Mouse (Mus musculus): Measurements from ENCODE around the gene Fgf12.

The Fgf12 gene

GRCm38 (mm10) chr16:28479022-28479421 is 273.8 kb downstream of the Fgf12 start:
- no peak for DNase-seq (ENCODE audit: low spot score in 2 of 2)

GRCm38 (mm10) chr16:28476651-28477050 is 276.2 kb downstream of the Fgf12 start:
- DNase-seq (ENCODE audit: low spot score in 2 of 2) = no peak

- DNase-seq (ENCODE audit: low spot score in 2 of 2) = no peak
Measured at GRCm38 (mm10) chr16:28475553-28475952, 277.3 kb downstream of the Fgf12 start.

- no peak for DNase-seq (ENCODE audit: low spot score in 2 of 2)
Measured at GRCm38 (mm10) chr16:28454821-28455220, 298.0 kb downstream of the Fgf12 start.

GRCm38 (mm10) chr16:28447114-28447455 is 305.8 kb downstream of the Fgf12 start:
- DNase-seq (ENCODE audit: low spot score in 2 of 2) = no peak

- no peak for DNase-seq (ENCODE audit: low spot score in 2 of 2)
Measured at GRCm38 (mm10) chr16:28446334-28447113, 306.3 kb downstream of the Fgf12 start.

GRCm38 (mm10) chr16:28445800-28446333 is 307.0 kb downstream of the Fgf12 start:
- DNase-seq (ENCODE audit: low spot score in 2 of 2) = no peak

GRCm38 (mm10) chr16:28444993-28445799 is 307.7 kb downstream of the Fgf12 start:
- peak in 1 of 2 experiments; percentile 21 for DNase-seq (ENCODE audit: low spot score in 2 of 2)

GRCm38 (mm10) chr16:28421617-28422016 is 331.3 kb downstream of the Fgf12 start:
- DNase-seq (ENCODE audit: low spot score in 2 of 2) = no peak

- DNase-seq (ENCODE audit: low spot score in 2 of 2) = no peak
Measured at GRCm38 (mm10) chr16:28419693-28420299, 333.1 kb downstream of the Fgf12 start.

- no peak for DNase-seq (ENCODE audit: low spot score in 2 of 2)
Measured at GRCm38 (mm10) chr16:28411210-28411817, 341.6 kb downstream of the Fgf12 start.

- DNase-seq (ENCODE audit: low spot score in 2 of 2) = no peak
Measured at GRCm38 (mm10) chr16:28408294-28408693, 344.6 kb downstream of the Fgf12 start.

- no peak for DNase-seq (ENCODE audit: low spot score in 2 of 2)
Measured at GRCm38 (mm10) chr16:28407892-28408291, 345.0 kb downstream of the Fgf12 start.

- DNase-seq (ENCODE audit: low spot score in 2 of 2) = no peak
Measured at GRCm38 (mm10) chr16:28404156-28404555, 348.7 kb downstream of the Fgf12 start.

GRCm38 (mm10) chr16:28402701-28403100 is 350.2 kb downstream of the Fgf12 start:
- no peak for DNase-seq (ENCODE audit: low spot score in 2 of 2)

- no peak for DNase-seq (ENCODE audit: low spot score in 2 of 2)
Measured at GRCm38 (mm10) chr16:28391283-28391682, 361.6 kb downstream of the Fgf12 start.

GRCm38 (mm10) chr16:28389114-28389513 is 363.8 kb downstream of the Fgf12 start:
- DNase-seq (ENCODE audit: low spot score in 2 of 2) = no peak

- no peak for DNase-seq (ENCODE audit: low spot score in 2 of 2)
Measured at GRCm38 (mm10) chr16:28374790-28375189, 378.1 kb downstream of the Fgf12 start.

- no peak for DNase-seq (ENCODE audit: low spot score in 2 of 2)
Measured at GRCm38 (mm10) chr16:28373311-28373710, 379.6 kb downstream of the Fgf12 start.

- no peak for DNase-seq (ENCODE audit: low spot score in 2 of 2)
Measured at GRCm38 (mm10) chr16:28350624-28351023, 402.2 kb downstream of the Fgf12 start.

- DNase-seq (ENCODE audit: low spot score in 2 of 2) = no peak
Measured at GRCm38 (mm10) chr16:28345323-28345722, 407.5 kb downstream of the Fgf12 start.

GRCm38 (mm10) chr16:28337930-28338329 is 414.9 kb downstream of the Fgf12 start:
- no peak for DNase-seq (ENCODE audit: low spot score in 2 of 2)
